Comparison of ENCODE assay signal across 8 mouse cellular contexts in the genomic region with DNA sequence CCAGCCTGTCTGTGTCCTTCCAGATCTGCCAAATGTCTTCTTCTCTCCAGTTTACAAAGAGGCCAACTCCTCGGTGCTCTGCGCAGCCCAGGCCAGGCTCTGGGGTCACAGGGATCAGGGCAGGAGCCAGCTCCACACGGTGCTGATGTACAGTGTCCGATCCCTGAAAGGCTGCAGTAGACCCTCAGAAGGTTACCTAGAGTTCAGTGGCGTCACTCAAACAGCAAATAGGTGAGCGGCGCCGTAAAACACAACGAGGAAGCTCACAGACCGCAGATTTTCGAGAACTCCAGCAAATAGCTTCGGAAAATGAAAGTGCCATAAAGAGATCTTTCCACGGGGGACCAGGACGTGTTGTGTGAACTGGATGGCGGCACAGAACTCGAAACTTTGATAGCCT. TPM values are rescaled to one million over a fixed set of nuclear protein-coding genes. Genes with fewer than 3 reads are reported as not detected.
DNase-seq lines count a peak whose midpoint lies in the region; ATAC-seq and TF ChIP-seq lines count a peak whose summit lies in the region.

No protein-coding gene starts in this region.

- H3K4me3 ChIP-seq in kidney, postnatal 0 days (replicated peaks; ENCODE audit: low read depth, low read length), result peak overlapping the region; percentile 5; the same call in 1 of the 2 replicates
- H3K4me3 ChIP-seq in embryonic facial prominence, embryonic 11.5 days (ENCODE audit: low read depth, low read length), result no peak overlapping the region
- H3K4me3 ChIP-seq in liver, embryonic 12.5 days, result no peak overlapping the region

- peaks cover 23% of the 10 kb centered on the region for H3K27me3 ChIP-seq in kidney, postnatal 0 days (ENCODE audit: insufficient read depth, low read length)
- H3K27me3 ChIP-seq in embryonic facial prominence, embryonic 11.5 days (ENCODE audit: control insufficient read depth, insufficient read depth, low read length), result no peaks in the 10 kb centered on the region
- no peaks in the 10 kb centered on the region for H3K27me3 ChIP-seq in liver, embryonic 12.5 days (replicated peaks)

- H3K9ac ChIP-seq in kidney, postnatal 0 days (ENCODE audit: low read depth, low read length), result no peak overlapping the region
- peak overlapping the region; percentile 34 for H3K9ac ChIP-seq in embryonic facial prominence, embryonic 11.5 days (replicated peaks; ENCODE audit: low read length)
- no peak overlapping the region for H3K9ac ChIP-seq in liver, embryonic 12.5 days

- no peak for TF ChIP-seq CTCF in kidney, postnatal 0 days (IDR thresholded peaks at IDR 0.05; ENCODE audit: low read depth)

- no peak for DNase-seq in kidney, postnatal 0 days (ENCODE audit: low spot score)
- no peak for DNase-seq in kidney, adult 11 months
- peak; percentile 18 for DNase-seq in ZHBTc4 (ENCODE audit: low read depth, low spot score)
- DNase-seq in embryonic facial prominence, embryonic 11.5 days (ENCODE audit: low spot score), result peak; percentile 55
- no peak for DNase-seq in urinary bladder, adult 18-20 months (ENCODE audit: low spot score in 2 of 2)
- DNase-seq in left cerebral cortex, adult 8-10 months (ENCODE audit: low spot score in 2 of 2), result no peak

- no peaks in the 10 kb centered on the region for H3K36me3 ChIP-seq in kidney, postnatal 0 days (ENCODE audit: insufficient read depth, low read length)
- H3K36me3 ChIP-seq in embryonic facial prominence, embryonic 11.5 days (replicated peaks; ENCODE audit: control insufficient read depth, insufficient read depth, low read depth, low read length), result no peaks in the 10 kb centered on the region
- no peaks in the 10 kb centered on the region for H3K36me3 ChIP-seq in liver, embryonic 12.5 days

- peak overlapping the region; percentile 39 for H3K4me2 ChIP-seq in kidney, postnatal 0 days (ENCODE audit: low read length)
- H3K4me2 ChIP-seq in embryonic facial prominence, embryonic 11.5 days (ENCODE audit: low read depth, low read length), result peak overlapping the region; percentile 29
- H3K4me2 ChIP-seq in liver, embryonic 12.5 days, result peak overlapping the region; percentile 33

- H3K27ac ChIP-seq in kidney, postnatal 0 days, result no peak overlapping the region
- H3K27ac ChIP-seq in embryonic facial prominence, embryonic 11.5 days (replicated peaks; ENCODE audit: low read depth, low read length), result peak overlapping the region; percentile 62
- H3K27ac ChIP-seq in liver, embryonic 12.5 days, result no peak overlapping the region

- no peak for ATAC-seq in kidney, postnatal 0 days (replicated peaks; ENCODE audit: low FRiP score, low read depth)
- no peak for ATAC-seq in embryonic facial prominence, embryonic 11.5 days (replicated peaks; ENCODE audit: insufficient number of reproducible peaks, low FRiP score, low TSS enrichment, low read depth)
- no peak for ATAC-seq in liver, embryonic 12.5 days
- no peak for ATAC-seq in CD4-positive, CD25-positive, alpha-beta regulatory T cell, adult 4 months

- H3K9me3 ChIP-seq in kidney, postnatal 0 days (replicated peaks; ENCODE audit: low read length), result no peaks in the 10 kb centered on the region
- no peaks in the 10 kb centered on the region for H3K9me3 ChIP-seq in embryonic facial prominence, embryonic 11.5 days (replicated peaks; ENCODE audit: control insufficient read depth, low read length)
- no peaks in the 10 kb centered on the region for H3K9me3 ChIP-seq in liver, embryonic 12.5 days (replicated peaks)

- 28% methylated on average over 16 of the region's 16 CpGs for WGBS in kidney, postnatal 0 days
- 27% methylated on average over 16 of the region's 16 CpGs for WGBS in embryonic facial prominence, embryonic 11.5 days
- WGBS in liver, embryonic 12.5 days (ENCODE audit: insufficient replicate concordance), result 61% methylated on average over 16 of the region's 16 CpGs

- no peaks in the 10 kb centered on the region for H3K4me1 ChIP-seq in kidney, postnatal 0 days (replicated peaks; ENCODE audit: insufficient read depth, low read length)
- peaks cover 12% of the 10 kb centered on the region for H3K4me1 ChIP-seq in embryonic facial prominence, embryonic 11.5 days (ENCODE audit: control insufficient read depth, insufficient read depth, low read length)
- H3K4me1 ChIP-seq in liver, embryonic 12.5 days, result no peaks in the 10 kb centered on the region

RNA-seq across cellular contexts. Expression of gene Twist2, which starts 44.0 kb away (rescaled TPM):
- 4.4 TPM in 2 replicates for polyA plus RNA-seq in kidney, postnatal 0 days (2015; fragmentation: Nextera tagmentation; extraction: Ambion mirVana)
- polyA plus RNA-seq in embryonic facial prominence, embryonic 11.5 days (2014; fragmentation: Nextera tagmentation; extraction: Ambion mirVana), result 52.3 and 59.4 TPM in 2 replicates
- polyA plus RNA-seq in liver, embryonic 12.5 days (2016; fragmentation: Nextera tagmentation; extraction: Ambion mirVana), result 0.87 and 1.0 TPM in 2 replicates
- not detected for polyA plus RNA-seq in CD4-positive, CD25-positive, alpha-beta regulatory T cell, adult 4 months (2017; shearing (Covaris generic))
- total RNA-seq in left cerebral cortex, adult 8-10 months (2022), result 1 to 10 TPM; 1.3 to 2.4 (median 1.6) TPM

Comparison
In these comparisons a context has a peak if more than half of its experiments do, and no peak if none do; other contexts are left out.
1. DNase-seq: peak in ZHBTc4 (single experiment) and embryonic facial prominence, embryonic 11.5 days (single experiment); none in kidney, postnatal 0 days (single experiment), kidney, adult 11 months (single experiment), urinary bladder, adult 18-20 months (0 of 2) and left cerebral cortex, adult 8-10 months (0 of 2).
2. Peak in every context shown above with its lines, with median percentiles within 50 percentile points of each other: H3K4me2 ChIP-seq.